Mouse (Mus musculus): ENCODE results near the gene Atp2a1. TPM values are rescaled to one million over a fixed set of nuclear protein-coding genes. Genes with fewer than 3 reads are reported as not detected.
"Not testable (repeated sequence)": the region's sequence is repeated elsewhere in the genome, so short reads cannot be mapped to it uniquely, and the experiment has no call there.

Atp2a1 gene
- polyA plus RNA-seq, 1 experiment from 2014 or later, result 2.7 TPM

DNA sequence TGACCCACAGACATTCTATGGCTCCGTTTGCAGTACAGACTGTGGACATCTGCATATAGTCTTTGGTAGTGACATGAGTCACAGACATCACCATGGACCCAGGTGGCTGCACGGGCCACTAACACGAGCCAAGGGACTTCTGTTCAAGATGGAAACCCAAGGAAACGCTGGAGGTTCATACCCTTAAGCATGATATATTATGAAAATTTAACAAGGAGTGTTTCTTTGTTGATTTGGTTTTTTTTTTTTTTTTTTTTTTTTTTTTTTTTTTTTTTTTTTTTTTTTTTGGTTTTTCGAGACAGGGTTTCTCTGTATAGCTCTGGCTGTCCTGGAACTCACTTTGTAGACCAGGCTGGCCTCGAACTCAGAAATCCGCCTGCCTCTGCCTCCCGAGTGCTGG is 60.4 kb downstream of the Atp2a1 start:
- H3K4me2 ChIP-seq (replicated peaks; ENCODE audit: low read depth, low read length); ATAC-seq (ENCODE audit: low FRiP score); H3K9ac ChIP-seq (ENCODE audit: low read depth, low read length); DNase-seq (ENCODE audit: low spot score); H3K27me3 ChIP-seq (ENCODE audit: control insufficient read depth, insufficient read depth, low read length); H3K27ac ChIP-seq (ENCODE audit: low read depth, low read length); H3K4me1 ChIP-seq (replicated peaks; ENCODE audit: control insufficient read depth, insufficient read depth, low read length); H3K4me3 ChIP-seq (ENCODE audit: low read depth, low read length); H3K9me3 ChIP-seq (ENCODE audit: control insufficient read depth, low read length); H3K36me3 ChIP-seq (ENCODE audit: control insufficient read depth, insufficient read depth, low read length): not testable (repeated sequence)
- WGBS, result 79% methylated on average over 8 of the region's 8 CpGs

DNA sequence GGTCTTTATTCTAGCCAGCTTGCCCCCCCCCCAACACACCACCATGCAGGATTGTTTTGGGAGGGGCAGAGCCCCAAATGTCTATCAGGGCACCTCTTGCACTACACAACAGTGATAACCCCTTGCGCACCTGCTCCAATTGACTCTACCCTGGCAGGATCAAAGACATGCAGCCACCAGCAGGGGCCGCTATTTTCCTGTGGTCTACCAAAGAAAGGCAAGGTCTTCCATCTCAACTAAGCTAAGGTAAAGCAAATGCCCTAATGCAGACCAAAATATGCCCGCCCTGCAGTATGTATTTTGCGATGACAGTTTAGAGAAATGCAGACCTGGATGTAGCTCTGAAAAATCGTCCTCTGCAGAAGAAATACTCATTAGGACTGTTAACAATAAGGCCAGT is 63.4 kb downstream of the Atp2a1 start:
- Histone ChIP-seq H3K27ac (ENCODE audit: low read depth, low read length) (no peak overlapping the region), H3K9me3 (ENCODE audit: control insufficient read depth, low read length) (no peaks in the 10 kb centered on the region), H3K4me1 (replicated peaks; ENCODE audit: control insufficient read depth, insufficient read depth, low read length) (no peaks in the 10 kb centered on the region; the same call in 1 of the 2 replicates), H3K27me3 (ENCODE audit: control insufficient read depth, insufficient read depth, low read length) (no peaks in the 10 kb centered on the region), H3K36me3 (ENCODE audit: control insufficient read depth, insufficient read depth, low read length) (no peaks in the 10 kb centered on the region), H3K4me3 (ENCODE audit: low read depth, low read length) (no peak overlapping the region), H3K9ac (ENCODE audit: low read depth, low read length) (no peak overlapping the region), H3K4me2 (replicated peaks; ENCODE audit: low read depth, low read length) (no peak overlapping the region)
- peak; percentile 91 for DNase-seq (ENCODE audit: low spot score)
- 13% methylated on average over 5 of the region's 5 CpGs for WGBS
- no peak for ATAC-seq (ENCODE audit: low FRiP score)

DNA sequence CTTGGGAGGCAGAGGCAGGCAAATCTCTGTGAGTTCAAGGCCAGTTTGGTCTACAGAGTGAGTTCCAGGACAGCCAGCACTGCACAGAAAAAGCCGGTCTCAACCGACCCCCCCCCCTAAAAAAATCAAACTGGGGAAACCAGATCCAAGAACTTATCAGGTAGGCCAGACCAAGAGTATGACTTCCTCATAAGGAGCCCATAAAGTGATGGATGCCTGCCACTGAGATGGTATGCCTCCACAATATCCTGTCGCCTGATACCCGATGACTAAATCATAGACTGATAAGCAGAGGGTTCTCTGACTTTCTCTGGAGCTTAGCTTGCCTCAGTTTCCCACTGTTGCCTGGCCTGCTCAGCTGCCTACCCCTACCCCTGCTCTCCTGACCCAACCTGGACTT is 65.1 kb downstream of the Atp2a1 start:
- Histone ChIP-seq H3K27ac (ENCODE audit: low read depth, low read length) (no peak overlapping the region), H3K4me1 (replicated peaks; ENCODE audit: control insufficient read depth, insufficient read depth, low read length) (no peaks in the 10 kb centered on the region; the same call in 1 of the 2 replicates), H3K9me3 (ENCODE audit: control insufficient read depth, low read length) (no peaks in the 10 kb centered on the region), H3K9ac (ENCODE audit: low read depth, low read length) (no peak overlapping the region), H3K4me2 (replicated peaks; ENCODE audit: low read depth, low read length) (no peak overlapping the region), H3K4me3 (ENCODE audit: low read depth, low read length) (no peak overlapping the region), H3K27me3 (ENCODE audit: control insufficient read depth, insufficient read depth, low read length) (no peaks in the 10 kb centered on the region), H3K36me3 (ENCODE audit: control insufficient read depth, insufficient read depth, low read length) (no peaks in the 10 kb centered on the region)
- no peak for ATAC-seq (ENCODE audit: low FRiP score)
- WGBS, result 92% methylated on average over 4 of the region's 4 CpGs
- no peak for DNase-seq (ENCODE audit: low spot score)

DNA sequence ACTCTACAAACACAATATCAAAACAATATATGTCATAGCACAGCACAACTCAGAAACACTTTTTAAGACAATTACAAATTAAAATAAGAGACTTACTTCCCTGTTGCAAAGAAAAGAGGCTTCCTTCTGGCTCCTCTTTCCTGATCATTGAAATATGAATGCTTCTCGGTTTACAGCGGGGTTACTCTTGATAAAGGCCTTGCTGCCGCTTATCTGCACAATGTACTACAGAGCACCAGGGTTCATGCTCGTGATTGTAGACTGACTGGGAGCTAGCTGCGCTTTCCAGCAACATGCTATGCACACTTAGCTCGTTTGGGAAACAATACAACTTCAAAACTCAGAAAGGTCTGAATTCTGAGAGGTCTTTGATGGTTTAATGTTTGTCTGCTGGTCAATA is 65.7 kb downstream of the Atp2a1 start:
- Histone ChIP-seq H3K36me3 (ENCODE audit: control insufficient read depth, insufficient read depth, low read length) (no peaks in the 10 kb centered on the region), H3K4me3 (ENCODE audit: low read depth, low read length) (no peak overlapping the region), H3K27me3 (ENCODE audit: control insufficient read depth, insufficient read depth, low read length) (no peaks in the 10 kb centered on the region), H3K9me3 (ENCODE audit: control insufficient read depth, low read length) (no peaks in the 10 kb centered on the region), H3K4me1 (replicated peaks; ENCODE audit: control insufficient read depth, insufficient read depth, low read length) (no peaks in the 10 kb centered on the region; the same call in 1 of the 2 replicates), H3K9ac (ENCODE audit: low read depth, low read length) (no peak overlapping the region), H3K4me2 (replicated peaks; ENCODE audit: low read depth, low read length) (no peak overlapping the region), H3K27ac (ENCODE audit: low read depth, low read length) (no peak overlapping the region)
- no peak for ATAC-seq (ENCODE audit: low FRiP score)
- DNase-seq (ENCODE audit: low spot score), result no peak
- 53% methylated on average over 6 of the region's 6 CpGs for WGBS

DNA sequence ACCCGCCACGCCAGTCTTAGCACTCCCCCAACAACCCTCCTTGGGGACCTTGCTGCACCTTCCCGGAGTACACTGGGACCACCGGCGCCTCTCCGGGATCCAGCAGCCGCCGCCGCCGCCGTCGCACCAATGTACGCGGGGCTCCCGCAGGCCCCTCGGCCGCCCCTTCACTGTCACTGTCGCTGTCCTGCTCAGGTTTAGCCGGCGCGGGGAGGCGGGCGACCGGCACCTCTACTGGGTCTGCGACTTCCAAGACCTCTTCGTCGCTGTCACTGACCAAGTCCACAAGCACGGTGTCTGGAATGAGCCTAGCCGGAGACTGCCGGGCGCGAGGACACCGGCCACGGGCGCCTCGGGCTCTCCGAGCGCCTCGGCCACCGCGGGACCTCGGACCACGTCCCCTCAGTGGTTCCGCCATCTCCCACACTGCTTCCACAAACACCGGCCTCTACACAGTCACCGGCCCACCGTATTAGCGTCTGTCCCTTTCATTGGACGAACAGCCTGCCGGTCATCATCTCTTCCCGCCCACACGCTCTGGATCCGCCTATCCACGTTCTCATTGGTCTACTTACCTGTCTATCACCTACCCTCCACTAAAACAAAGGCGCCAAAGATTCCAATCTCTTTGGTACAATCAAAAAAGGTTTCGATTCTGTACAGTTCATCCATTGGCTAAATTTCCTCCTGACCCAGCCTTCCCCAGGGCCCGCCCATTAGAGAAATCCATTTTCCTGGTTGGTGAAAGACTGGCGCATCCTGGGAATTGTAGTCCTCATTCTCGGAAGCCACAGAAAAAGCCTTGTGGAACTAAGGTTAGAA is 66.4 kb downstream of the Atp2a1 start, which contains the start of gene Nfatc2ip:
Nfatc2ip (minus strand) TSS at position 440 of the 822 bp plus-strand sequence.
- under 1% methylated on average over 59 of the region's 59 CpGs for WGBS
- peak; percentile 100 for ATAC-seq (ENCODE audit: low FRiP score)
- Histone ChIP-seq H3K9ac (ENCODE audit: low read depth, low read length) (peak within 1 kb of the TSS; percentile 77), H3K36me3 (ENCODE audit: control insufficient read depth, insufficient read depth, low read length) (no peaks in the 10 kb centered on the region), H3K4me3 (ENCODE audit: low read depth, low read length) (peak within 1 kb of the TSS; percentile 76), H3K4me2 (replicated peaks; ENCODE audit: low read depth, low read length) (peak within 1 kb of the TSS; percentile 80), H3K27me3 (ENCODE audit: control insufficient read depth, insufficient read depth, low read length) (no peaks in the 10 kb centered on the region), H3K4me1 (replicated peaks; ENCODE audit: control insufficient read depth, insufficient read depth, low read length) (no peaks in the 10 kb centered on the region; the same call in 1 of the 2 replicates), H3K27ac (ENCODE audit: low read depth, low read length) (0 out of 2 replicates have a peak within 1 kb of the TSS, but pooled peaks have one; percentile 42), H3K9me3 (ENCODE audit: control insufficient read depth, low read length) (no peaks in the 10 kb centered on the region)
- DNase-seq (ENCODE audit: low spot score), result peak; percentile 99

Other genes with a start within 250 kb of the Atp2a1 start
- 137 and 161 TPM in 2 replicates for gene Sbk1, start 190.5 kb downstream of the Atp2a1 start, polyA plus RNA-seq (2014; fragmentation: Nextera tagmentation; extraction: Ambion mirVana)
- gene Lat, start 93.5 kb downstream of the Atp2a1 start, polyA plus RNA-seq (2014; fragmentation: Nextera tagmentation; extraction: Ambion mirVana), result 1.9 and 3.0 TPM in 2 replicates
- gene Spns1, start 85.7 kb downstream of the Atp2a1 start, polyA plus RNA-seq (2014; fragmentation: Nextera tagmentation; extraction: Ambion mirVana), result 36.0 and 39.3 TPM in 2 replicates
- 4.8 and 5.2 TPM in 2 replicates for gene Nfatc2ip, start 66.4 kb downstream of the Atp2a1 start, polyA plus RNA-seq (2014; fragmentation: Nextera tagmentation; extraction: Ambion mirVana)
- not detected in 2 replicates for gene Cd19, start 48.2 kb downstream of the Atp2a1 start, polyA plus RNA-seq (2014; fragmentation: Nextera tagmentation; extraction: Ambion mirVana)
- gene Rabep2, start 34.3 kb downstream of the Atp2a1 start, polyA plus RNA-seq (2014; fragmentation: Nextera tagmentation; extraction: Ambion mirVana), result 19.5 and 20.2 TPM in 2 replicates
- 38.0 and 41.0 TPM in 2 replicates for gene Sh2b1, start 12.3 kb upstream of the Atp2a1 start, polyA plus RNA-seq (2014; fragmentation: Nextera tagmentation; extraction: Ambion mirVana)
- 140 and 147 TPM in 2 replicates for gene Tufm, start 24.3 kb upstream of the Atp2a1 start, polyA plus RNA-seq (2014; fragmentation: Nextera tagmentation; extraction: Ambion mirVana)
- 54.5 and 55.1 TPM in 2 replicates for gene Atxn2l, start 40.3 kb upstream of the Atp2a1 start, polyA plus RNA-seq (2014; fragmentation: Nextera tagmentation; extraction: Ambion mirVana)
- gene Eif3c, start 103.3 kb upstream of the Atp2a1 start, polyA plus RNA-seq (2014; fragmentation: Nextera tagmentation; extraction: Ambion mirVana), result 187 and 194 TPM in 2 replicates
- gene Apobr, start 121.8 kb upstream of the Atp2a1 start, polyA plus RNA-seq (2014; fragmentation: Nextera tagmentation; extraction: Ambion mirVana), result 0.35 and 0.71 TPM in 2 replicates
- gene Cln3, start 122.7 kb upstream of the Atp2a1 start, polyA plus RNA-seq (2014; fragmentation: Nextera tagmentation; extraction: Ambion mirVana), result 25.5 and 26.7 TPM in 2 replicates
- gene Il27, start 131.8 kb upstream of the Atp2a1 start, polyA plus RNA-seq (2014; fragmentation: Nextera tagmentation; extraction: Ambion mirVana), result not detected in 2 replicates
- gene Nupr1, start 167.8 kb upstream of the Atp2a1 start, polyA plus RNA-seq (2014; fragmentation: Nextera tagmentation; extraction: Ambion mirVana), result 1.3 and 2.4 TPM in 2 replicates
- gene Sgf29, start 186.2 kb upstream of the Atp2a1 start, polyA plus RNA-seq (2014; fragmentation: Nextera tagmentation; extraction: Ambion mirVana), result 44.8 and 49.3 TPM in 2 replicates
- gene Sult1a1, start 213.3 kb upstream of the Atp2a1 start, polyA plus RNA-seq (2014; fragmentation: Nextera tagmentation; extraction: Ambion mirVana), result 0.25 and 0.52 TPM in 2 replicates
- gene Bola2, start 232.3 kb upstream of the Atp2a1 start, polyA plus RNA-seq (2014; fragmentation: Nextera tagmentation; extraction: Ambion mirVana), result 164 and 176 TPM in 2 replicates
- gene Slx1b, start 232.7 kb upstream of the Atp2a1 start, polyA plus RNA-seq (2014; fragmentation: Nextera tagmentation; extraction: Ambion mirVana), result 9.8 and 10.7 TPM in 2 replicates
- gene Coro1a, start 244.7 kb upstream of the Atp2a1 start, polyA plus RNA-seq (2014; fragmentation: Nextera tagmentation; extraction: Ambion mirVana), result 45.3 and 47.8 TPM in 2 replicates

All from hindbrain, embryonic 11.5 days (tissue).